Mouse (Mus musculus) thymus, adult 2 months (tissue): ENCODE measurements at regions not wholly inside any gene's neighbourhood (a gene's known extent, or its start where the extent isn't known, plus 50 kb on each side); places are given as distances from the start of the nearest gene placed in this dataset.

Experiments
- DNase-seq: peaks from one replicate; pipeline ENCODE4 v3.0.0; 2021
- H3K27ac ChIP-seq: fragments of 200-500 bp; 2 replicates; pipeline ENCODE4 v1.5.1; 2012; ENCODE audit warnings: low read length, control low read depth; ENCODE audit not compliant: control insufficient read depth, insufficient read depth
- H3K27me3 ChIP-seq: fragments of 200-500 bp; 2 replicates; pipeline ENCODE4 v1.6.1; 2012; ENCODE audit warnings: mild to moderate bottlenecking, low read length, moderate library complexity, mixed read lengths; ENCODE audit not compliant: control insufficient read depth, insufficient read depth
- H3K36me3 ChIP-seq: fragments of 200-500 bp; 2 replicates; pipeline ENCODE4 v1.6.1; 2012; ENCODE audit warnings: mild to moderate bottlenecking, low read length, moderate library complexity; ENCODE audit not compliant: control insufficient read depth, insufficient read depth
- H3K4me1 ChIP-seq: fragments of 200-500 bp; replicated peaks from 2 replicates; pipeline ENCODE4 v1.6.1; 2012; ENCODE audit warnings: low read length; ENCODE audit not compliant: control insufficient read depth, insufficient read depth
- H3K4me3 ChIP-seq: fragments of 200-500 bp; 2 replicates; pipeline ENCODE4 v1.5.1; 2012; ENCODE audit warnings: mild to moderate bottlenecking, low read length, control low read depth, moderate library complexity; ENCODE audit not compliant: control insufficient read depth, insufficient read depth
- CTCF ChIP-seq: fragments of 200-500 bp; IDR thresholded peaks from 2 replicates; pipeline ENCODE4 v1.5.1; 2012; ENCODE audit warnings: mild to moderate bottlenecking, control low read depth, low read length, moderate library complexity, borderline replicate concordance; ENCODE audit not compliant: control insufficient read depth, poor library complexity, insufficient read depth; ENCODE audit errors: extremely low read depth
- POLR2A ChIP-seq: fragments of 200-500 bp; IDR thresholded peaks from 2 replicates; pipeline ENCODE4 v1.6.1; 2012; ENCODE audit warnings: mild to moderate bottlenecking, low read length, control low read depth, moderate library complexity; ENCODE audit not compliant: control insufficient read depth, poor library complexity, insufficient read depth; ENCODE audit errors: extremely low read depth
- WGBS: fragments of 180-500 bp; shearing (Covaris S2); methylation state at CpG from one replicate; pipeline ENCODE4 v1.1.7; 2018; 5-methylcytosine and 5-hydroxymethylcytosine counted together

DNA sequence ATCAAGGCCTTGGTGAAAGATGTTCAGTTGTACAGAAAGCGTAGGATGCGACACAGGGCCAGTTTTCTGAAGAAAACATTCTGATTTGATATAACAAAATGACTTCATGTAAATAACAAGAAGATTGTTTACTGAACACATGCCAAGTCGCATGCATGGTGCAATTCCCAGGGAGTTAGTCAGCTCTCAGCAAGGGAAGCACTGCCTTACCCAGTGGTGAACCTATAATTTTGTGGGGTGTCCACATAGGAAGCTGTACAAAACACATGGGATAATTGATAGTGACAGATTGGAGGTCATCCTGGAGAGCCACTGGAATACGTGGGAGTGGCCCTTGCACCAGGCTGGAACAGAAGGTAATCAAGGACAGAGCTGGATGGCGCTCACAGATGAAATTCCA lies 79.0 kb upstream of the Krr1 start:
- no peak for TF ChIP-seq CTCF
- no peak for TF ChIP-seq POLR2A
- H3K4me1 ChIP-seq, result no peaks in the 10 kb centered on the region
- H3K36me3 ChIP-seq, result no peaks in the 10 kb centered on the region
- no peaks in the 10 kb centered on the region for H3K27me3 ChIP-seq
- DNase-seq, result no peak
- H3K27ac ChIP-seq, result no peak overlapping the region
- WGBS, result 92% methylated on average over 5 of the region's 5 CpGs
- no peak overlapping the region for H3K4me3 ChIP-seq

DNA sequence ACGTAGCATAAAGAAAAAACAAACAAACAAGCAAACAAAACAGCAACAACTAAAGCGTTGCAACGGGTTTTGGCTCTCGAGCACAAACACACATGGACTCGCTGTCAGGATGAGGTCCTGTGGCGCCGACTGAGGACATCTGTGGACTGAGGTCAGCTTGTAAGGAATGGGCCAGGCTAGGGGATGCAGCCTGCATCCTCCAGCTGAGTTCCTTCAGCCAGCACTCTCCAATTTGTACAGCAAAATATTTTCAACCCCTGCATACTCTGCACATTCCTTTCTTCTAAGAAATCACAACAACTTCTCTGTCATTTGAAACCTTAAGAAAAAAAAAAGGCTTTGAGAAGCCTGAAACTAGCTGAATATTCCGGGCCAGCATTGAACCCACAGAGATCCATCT lies 78.5 kb upstream of the Krr1 start:
- no peaks in the 10 kb centered on the region for H3K4me1 ChIP-seq
- no peaks in the 10 kb centered on the region for H3K36me3 ChIP-seq
- TF ChIP-seq CTCF (no peak), POLR2A (no peak)
- H3K4me3 ChIP-seq, result no peak overlapping the region
- no peak overlapping the region for H3K27ac ChIP-seq
- no peaks in the 10 kb centered on the region for H3K27me3 ChIP-seq
- 97% methylated on average over 8 of the region's 8 CpGs for WGBS
- DNase-seq, result no peak

DNA sequence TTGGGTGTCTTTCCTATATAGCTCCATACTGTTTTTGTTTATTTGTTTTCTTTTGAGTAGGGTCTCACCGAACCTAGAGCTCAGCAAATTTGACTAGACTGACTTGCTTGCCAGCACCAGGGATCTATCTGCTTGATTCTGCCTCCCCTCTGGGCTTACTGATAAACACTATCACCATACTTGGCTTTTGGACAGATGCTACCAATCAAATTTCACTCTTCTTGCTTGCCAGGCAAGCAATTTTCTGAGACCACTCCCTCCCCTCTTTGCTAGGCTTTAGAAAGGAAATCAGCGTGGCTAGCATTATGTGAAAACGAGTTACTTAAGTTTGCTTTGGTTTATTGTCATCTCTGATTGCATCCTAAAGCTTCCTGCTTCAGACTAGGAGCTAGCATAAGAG lies 75.1 kb upstream of the Krr1 start:
- Histone ChIP-seq H3K4me3 (no peak overlapping the region), H3K36me3 (no peaks in the 10 kb centered on the region), H3K4me1 (no peaks in the 10 kb centered on the region), H3K27me3 (no peaks in the 10 kb centered on the region), H3K27ac (no peak overlapping the region)
- 51% methylated on average over 3 of the region's 3 CpGs for whole genome bisulfite sequencing
- no peak for DNase-seq
- TF ChIP-seq POLR2A (no peak), CTCF (no peak)

DNA sequence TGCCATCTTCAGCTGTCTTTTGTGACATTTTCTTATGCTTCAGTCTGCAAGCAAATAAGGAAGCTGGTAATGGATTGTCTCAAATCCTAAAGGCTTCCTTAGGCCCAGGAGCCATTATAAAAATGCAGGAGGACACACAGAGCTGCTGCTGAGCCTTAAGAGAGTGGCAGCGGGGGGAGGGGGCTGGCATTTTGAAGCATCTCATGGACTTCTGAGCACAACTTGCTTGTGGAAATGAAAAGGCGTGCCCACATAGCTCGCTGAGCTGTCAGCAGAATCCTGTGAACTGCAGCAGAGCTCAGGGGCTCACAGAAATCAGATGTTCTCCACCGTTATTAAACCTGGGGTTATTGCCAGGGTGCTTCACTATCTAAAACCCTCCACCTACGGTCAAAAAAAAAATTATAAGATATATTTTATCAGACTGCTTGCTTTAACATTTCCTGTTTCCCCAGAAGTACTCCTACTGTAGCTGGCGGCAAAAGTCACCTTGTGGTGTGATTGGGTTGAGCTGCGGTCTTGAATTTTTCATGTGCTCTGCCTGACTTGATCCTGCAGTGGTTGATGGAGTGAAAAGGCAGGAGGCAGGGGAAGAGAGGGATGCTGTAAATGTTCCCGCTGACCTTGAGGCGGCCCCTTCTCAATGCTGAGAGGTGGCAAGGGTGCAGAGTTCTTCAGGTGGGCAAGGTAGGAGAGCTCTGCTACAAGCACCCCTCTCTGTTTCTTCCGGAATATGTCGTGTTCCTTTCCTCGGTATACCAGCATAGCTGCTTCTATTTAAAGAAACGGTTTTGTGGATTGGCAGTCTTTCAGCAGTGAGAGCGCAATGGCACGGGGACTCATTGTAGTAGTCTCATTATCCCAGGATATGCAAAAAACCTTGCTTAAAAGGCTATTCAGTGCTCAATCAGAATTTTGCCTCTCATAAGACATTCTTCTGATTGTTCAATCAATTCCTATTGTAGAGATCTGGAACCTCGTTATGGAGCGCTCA lies 71.4 kb upstream of the Krr1 start:
- Histone ChIP-seq H3K36me3 (no peaks in the 10 kb centered on the region), H3K4me3 (no peak overlapping the region), H3K4me1 (no peaks in the 10 kb centered on the region), H3K27ac (no peak overlapping the region), H3K27me3 (no peaks in the 10 kb centered on the region)
- TF ChIP-seq CTCF (no peak), POLR2A (no peak)
- 89% methylated on average over 17 of the region's 17 CpGs for WGBS
- no peak for DNase-seq

DNA sequence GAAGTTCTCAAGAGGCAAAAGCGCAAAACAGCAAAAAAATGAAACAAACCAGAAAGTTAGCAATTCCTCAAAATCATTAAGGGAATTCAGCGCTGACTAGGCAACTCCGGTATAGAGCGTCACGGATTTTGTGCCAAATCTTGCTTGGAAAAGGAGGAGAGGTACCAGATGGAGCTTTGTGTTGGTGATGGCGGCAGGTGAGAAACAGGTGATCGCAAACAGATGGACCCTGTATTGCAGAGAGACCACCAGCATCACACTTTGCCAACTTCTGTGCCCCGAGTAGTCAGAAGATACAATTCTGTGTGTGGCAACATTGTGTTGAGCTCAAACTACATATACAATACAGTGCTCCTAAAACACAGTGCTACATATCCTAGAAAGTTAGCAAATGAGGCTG lies 68.5 kb upstream of the Krr1 start:
- H3K27me3 ChIP-seq, result no peaks in the 10 kb centered on the region
- TF ChIP-seq CTCF (no peak), POLR2A (no peak)

DNA sequence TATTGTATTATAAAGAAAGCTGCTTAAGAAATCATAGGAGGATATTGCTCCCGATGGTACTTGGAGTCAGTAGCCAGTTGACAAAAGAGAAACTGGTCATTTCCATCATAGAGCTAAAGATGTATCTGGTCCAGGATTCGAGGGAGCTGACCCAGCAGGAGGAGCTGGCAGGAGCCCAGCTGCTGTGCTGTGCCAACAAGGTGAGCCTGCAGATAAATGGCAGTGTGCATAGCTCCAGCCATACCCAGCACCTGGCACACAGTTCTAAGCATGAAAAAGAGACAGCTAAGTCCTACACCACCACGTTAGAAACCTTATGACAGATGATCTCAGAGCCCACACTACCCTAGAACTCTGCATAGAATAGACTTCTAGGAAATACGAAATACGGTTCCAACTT lies 64.6 kb upstream of the Krr1 start:
- Histone ChIP-seq H3K27ac (no peak overlapping the region), H3K27me3 (no peaks in the 10 kb centered on the region), H3K4me1 (no peaks in the 10 kb centered on the region), H3K36me3 (no peaks in the 10 kb centered on the region), H3K4me3 (no peak overlapping the region)
- TF ChIP-seq CTCF (no peak), POLR2A (no peak)
- 79% methylated on average over 5 of the region's 5 CpGs for WGBS
- DNase-seq, result no peak

More for the DNA sequence above, 68.5 kb upstream of the Krr1 start:
- Histone ChIP-seq H3K36me3 (no peaks in the 10 kb centered on the region), H3K4me1 (no peaks in the 10 kb centered on the region), H3K4me3 (no peak overlapping the region), H3K27ac (no peak overlapping the region)
- WGBS, result 96% methylated on average over 8 of the region's 8 CpGs
- DNase-seq, result no peak

DNA sequence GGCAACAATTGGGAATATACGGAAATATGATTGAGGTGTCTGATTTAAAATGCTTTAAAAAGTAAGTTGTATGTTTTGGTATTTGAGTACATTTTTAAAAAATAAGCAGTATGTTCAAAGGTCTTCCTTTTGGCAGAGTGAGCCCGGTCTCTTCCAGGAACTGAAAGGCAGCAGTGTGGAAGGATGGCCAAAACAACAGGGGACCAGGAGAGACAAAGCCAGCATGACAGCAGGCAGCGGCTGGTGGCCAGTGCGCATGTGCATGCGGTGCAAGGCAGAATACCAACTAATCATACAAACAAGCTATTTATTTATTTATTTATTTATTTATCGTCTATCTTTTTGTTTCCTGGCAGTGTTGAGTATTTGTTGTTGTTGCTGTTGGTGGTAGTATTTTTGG lies 59.9 kb upstream of the Krr1 start:
- H3K4me3 ChIP-seq, result no peak overlapping the region
- TF ChIP-seq POLR2A (no peak), CTCF (no peak)
- DNase-seq, result no peak
- WGBS, result 96% methylated on average over 6 of the region's 6 CpGs
- no peaks in the 10 kb centered on the region for H3K4me1 ChIP-seq
- H3K36me3 ChIP-seq, result no peaks in the 10 kb centered on the region
- H3K27ac ChIP-seq, result no peak overlapping the region
- H3K27me3 ChIP-seq, result no peaks in the 10 kb centered on the region
